Mouse (Mus musculus): ENCODE measurements at regions not wholly inside any gene's neighbourhood (a gene's known extent, or its start where the extent isn't known, plus 50 kb on each side); places are given as distances from the start of the nearest gene placed in this dataset.
A peak's percentile ranks its signal among the peaks of the same experiment; 100 is the strongest.

DNA sequence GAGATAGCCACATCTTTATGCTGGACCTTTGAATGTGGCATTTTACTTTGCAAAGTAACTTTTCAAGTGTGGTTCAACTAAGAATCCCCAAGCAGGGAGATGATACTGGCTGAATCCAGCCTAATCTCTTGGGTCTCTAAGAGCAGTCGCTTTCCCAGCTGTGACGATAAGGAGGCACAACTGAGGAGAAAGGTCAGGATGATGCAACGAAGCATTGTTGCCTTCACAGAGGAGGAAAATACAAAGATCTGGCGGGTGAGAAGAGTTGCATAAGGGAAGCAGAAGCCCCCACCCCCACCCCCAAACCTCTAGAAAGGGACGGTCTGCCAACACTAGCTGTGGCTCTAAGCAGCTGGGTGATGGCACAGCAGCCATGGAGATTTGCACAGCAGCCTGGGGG, 2298.6 kb upstream of the Gm7489 start:
- H3K36me3 ChIP-seq (ENCODE audit: insufficient read depth, low read length) = no peaks in the 10 kb centered on the region
- no peaks in the 10 kb centered on the region for H3K27me3 ChIP-seq (ENCODE audit: insufficient read depth, low read length)
- TF ChIP-seq CTCF (IDR thresholded peaks at IDR 0.05; ENCODE audit: low read depth) = no peak
- H3K9ac ChIP-seq (ENCODE audit: low read depth, low read length) = no peak overlapping the region
- H3K9me3 ChIP-seq (replicated peaks; ENCODE audit: low read length) = no peaks in the 10 kb centered on the region
- WGBS = 84% methylated on average over 5 of the region's 5 CpGs
- no peak overlapping the region for H3K4me3 ChIP-seq (replicated peaks; ENCODE audit: low read depth, low read length)
- ATAC-seq (replicated peaks; ENCODE audit: low FRiP score, low read depth) (no peak), DNase-seq (ENCODE audit: low spot score) (no peak)
- no peak overlapping the region for H3K4me2 ChIP-seq (ENCODE audit: low read length)
- no peaks in the 10 kb centered on the region for H3K4me1 ChIP-seq (replicated peaks; ENCODE audit: insufficient read depth, low read length)
- H3K27ac ChIP-seq = no peak overlapping the region

DNA sequence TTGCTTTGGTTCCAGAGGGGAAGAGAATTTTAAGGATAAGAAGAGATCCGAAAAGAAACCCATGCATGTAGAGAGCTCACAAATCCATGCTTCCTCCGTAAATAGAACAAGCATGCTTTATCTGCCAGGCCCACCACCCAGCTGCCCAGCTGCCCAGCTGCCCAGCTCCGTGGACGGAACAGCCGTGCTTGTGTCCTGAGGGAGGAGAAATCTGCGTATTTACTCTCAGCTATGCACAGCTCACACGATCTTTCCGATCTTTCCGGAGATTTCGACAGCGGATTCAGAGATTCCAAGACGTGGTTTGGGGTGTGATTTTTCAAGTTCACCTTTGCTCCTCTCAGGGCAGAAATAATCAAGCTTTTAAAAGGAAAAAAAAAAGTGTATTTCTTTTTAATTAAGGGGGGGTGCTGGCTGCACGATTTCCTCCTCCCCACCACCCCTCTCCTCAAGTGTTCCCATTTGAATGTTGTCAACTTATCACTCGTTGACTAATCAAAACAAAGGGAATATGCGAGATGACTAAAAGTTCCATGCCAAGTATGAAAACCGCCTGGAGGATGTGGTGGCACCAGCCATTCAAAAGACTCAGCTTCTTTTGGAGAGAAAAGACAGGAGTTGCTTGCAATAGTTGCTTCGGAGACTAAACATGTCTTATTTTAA, 2293.2 kb upstream of the Gm7489 start:
- Histone ChIP-seq H3K4me3 (replicated peaks; ENCODE audit: low read depth, low read length) (no peak overlapping the region), H3K4me1 (replicated peaks; ENCODE audit: insufficient read depth, low read length) (no peaks in the 10 kb centered on the region), H3K27me3 (ENCODE audit: insufficient read depth, low read length) (no peaks in the 10 kb centered on the region), H3K27ac (no peak overlapping the region), H3K4me2 (ENCODE audit: low read length) (peak overlapping the region; percentile 31), H3K36me3 (ENCODE audit: insufficient read depth, low read length) (no peaks in the 10 kb centered on the region), H3K9ac (ENCODE audit: low read depth, low read length) (no peak overlapping the region), H3K9me3 (replicated peaks; ENCODE audit: low read length) (no peaks in the 10 kb centered on the region)
- peak; percentile 9 for DNase-seq (ENCODE audit: low spot score)
- TF ChIP-seq CTCF (IDR thresholded peaks at IDR 0.05; ENCODE audit: low read depth) = no peak
- 47% methylated on average over 17 of the region's 17 CpGs for WGBS
- no peak for ATAC-seq (replicated peaks; ENCODE audit: low FRiP score, low read depth)

DNA sequence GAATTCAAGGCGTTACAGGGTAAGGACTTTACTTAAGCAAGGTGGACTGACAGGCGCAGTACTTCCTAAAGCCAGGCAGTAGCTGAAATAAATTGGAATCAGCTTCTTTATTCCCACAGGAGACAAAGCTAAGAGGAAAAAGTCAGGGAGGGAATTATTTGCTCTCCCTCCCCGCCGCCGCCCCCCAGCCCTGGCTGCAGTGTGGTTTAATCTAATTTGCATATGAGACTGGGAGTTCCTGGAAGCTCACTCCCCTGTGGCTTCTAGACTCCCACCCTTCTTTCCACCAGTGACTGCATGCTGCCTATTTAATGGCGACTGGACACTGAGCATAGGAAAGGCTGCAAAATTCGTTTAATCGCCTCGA, 2292.7 kb upstream of the Gm7489 start:
- WGBS = 48% methylated on average over 9 of the region's 9 CpGs
- TF ChIP-seq CTCF (IDR thresholded peaks at IDR 0.05; ENCODE audit: low read depth) = no peak
- Histone ChIP-seq H3K27me3 (ENCODE audit: insufficient read depth, low read length) (no peaks in the 10 kb centered on the region), H3K4me1 (replicated peaks; ENCODE audit: insufficient read depth, low read length) (no peaks in the 10 kb centered on the region), H3K9me3 (replicated peaks; ENCODE audit: low read length) (no peaks in the 10 kb centered on the region), H3K4me2 (ENCODE audit: low read length) (peak overlapping the region; percentile 31), H3K9ac (ENCODE audit: low read depth, low read length) (no peak overlapping the region), H3K27ac (no peak overlapping the region), H3K36me3 (ENCODE audit: insufficient read depth, low read length) (no peaks in the 10 kb centered on the region), H3K4me3 (replicated peaks; ENCODE audit: low read depth, low read length) (no peak overlapping the region)
- DNase-seq (ENCODE audit: low spot score) = peak; percentile 19
- ATAC-seq (replicated peaks; ENCODE audit: low FRiP score, low read depth) = no peak

DNA sequence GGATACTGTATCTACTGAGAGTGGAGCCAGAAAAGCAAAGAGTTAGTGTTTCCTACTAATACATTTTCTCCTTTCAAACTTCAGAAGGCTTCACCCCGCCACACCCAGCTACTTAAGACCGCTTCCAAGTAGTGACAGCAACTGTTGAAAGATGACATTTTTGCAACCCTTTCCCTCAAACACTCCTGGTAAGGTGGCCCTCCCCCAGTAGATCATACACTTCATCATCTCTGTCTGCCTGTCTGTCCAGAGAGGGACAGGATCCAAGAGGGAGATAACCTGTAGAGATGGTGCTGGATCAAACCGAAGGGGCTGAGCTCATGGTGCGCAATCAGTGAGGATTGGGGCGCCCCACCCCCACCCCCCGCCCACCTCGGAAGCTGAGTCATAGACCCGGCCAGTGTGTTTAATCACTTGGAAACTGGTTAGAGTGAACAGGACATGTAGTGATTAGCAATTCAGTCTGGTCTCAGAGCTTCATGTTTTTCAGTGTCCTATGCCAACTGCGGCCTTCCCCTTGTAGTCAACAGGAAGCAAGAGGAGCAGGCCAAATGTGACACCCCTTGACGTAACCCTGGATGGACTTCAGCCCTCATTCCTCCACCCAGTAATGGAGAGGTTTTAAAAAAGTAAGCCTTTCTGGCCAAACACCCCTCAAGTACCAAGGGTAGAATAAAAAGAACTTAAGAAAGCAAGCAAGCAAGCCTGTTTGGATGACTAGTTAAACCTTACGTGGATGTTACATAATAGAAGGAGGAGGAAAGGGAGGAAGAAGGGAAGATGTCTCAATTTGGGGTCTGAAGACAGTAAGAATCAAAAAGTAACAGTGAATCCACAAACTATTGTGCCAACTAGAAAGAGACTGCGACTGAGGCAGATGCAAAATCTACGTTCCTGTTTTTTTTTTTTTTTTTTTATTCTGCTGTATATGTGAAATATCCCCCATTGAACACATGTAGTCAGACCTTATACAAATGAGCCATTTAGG, 2291.9 kb upstream of the Gm7489 start:
- no peak for TF ChIP-seq CTCF (IDR thresholded peaks at IDR 0.05; ENCODE audit: low read depth)
- H3K27ac ChIP-seq = no peak overlapping the region
- ATAC-seq (replicated peaks; ENCODE audit: low FRiP score, low read depth) (no peak), DNase-seq (ENCODE audit: low spot score) (no peak)
- no peaks in the 10 kb centered on the region for H3K4me1 ChIP-seq (replicated peaks; ENCODE audit: insufficient read depth, low read length)
- H3K9ac ChIP-seq (ENCODE audit: low read depth, low read length) = no peak overlapping the region
- no peaks in the 10 kb centered on the region for H3K27me3 ChIP-seq (ENCODE audit: insufficient read depth, low read length)
- no peak overlapping the region for H3K4me3 ChIP-seq (replicated peaks; ENCODE audit: low read depth, low read length)
- no peaks in the 10 kb centered on the region for H3K9me3 ChIP-seq (replicated peaks; ENCODE audit: low read length)
- WGBS = 75% methylated on average over 13 of the region's 13 CpGs
- no peaks in the 10 kb centered on the region for H3K36me3 ChIP-seq (ENCODE audit: insufficient read depth, low read length)
- 0 out of 2 replicates have a peak overlapping the region, but pooled peaks have one; percentile 31 for H3K4me2 ChIP-seq (ENCODE audit: low read length)

DNA sequence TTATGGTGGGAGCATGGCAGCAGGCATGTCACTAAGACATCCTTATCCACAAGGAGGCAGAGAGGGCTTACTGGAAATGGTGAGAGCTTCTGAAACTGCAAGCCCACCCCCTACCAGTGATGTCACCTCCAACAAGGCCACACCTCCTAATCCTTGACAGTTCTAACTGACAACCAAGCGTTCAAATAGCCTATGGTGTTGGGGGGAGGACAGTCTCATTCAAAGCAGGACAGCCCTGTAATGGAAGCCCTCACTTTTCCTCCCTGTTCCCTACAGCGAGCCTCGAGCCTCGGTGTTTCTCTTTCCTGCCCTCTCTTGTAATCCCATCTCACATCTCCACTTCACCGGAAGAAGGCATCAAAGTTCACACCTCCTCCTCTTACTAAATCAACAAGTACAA, 2290.6 kb upstream of the Gm7489 start:
- 16% methylated on average over 5 of the region's 5 CpGs for WGBS
- no peak for TF ChIP-seq CTCF (IDR thresholded peaks at IDR 0.05; ENCODE audit: low read depth)

DNA sequence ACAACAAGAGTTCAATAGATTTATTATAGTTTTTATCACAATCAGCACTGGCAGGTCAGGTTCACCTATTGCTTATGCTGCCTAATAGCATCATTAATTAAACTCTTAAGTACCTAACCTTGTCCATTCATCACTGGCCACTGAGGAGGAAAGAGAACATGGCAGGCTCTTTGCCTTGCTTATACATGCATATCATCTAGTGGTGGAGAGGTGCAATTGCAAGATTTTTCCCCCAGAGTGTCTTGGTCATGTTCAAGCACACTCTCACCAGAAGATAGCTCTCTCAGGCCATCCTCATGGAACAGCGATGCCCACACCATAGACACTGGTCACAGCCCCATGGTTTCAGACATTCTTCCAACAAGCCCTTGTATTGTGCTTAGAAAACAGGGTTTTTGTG, 2289.1 kb upstream of the Gm7489 start:
- Histone ChIP-seq H3K36me3 (ENCODE audit: insufficient read depth, low read length) (no peaks in the 10 kb centered on the region), H3K4me3 (replicated peaks; ENCODE audit: low read depth, low read length) (no peak overlapping the region), H3K27me3 (ENCODE audit: insufficient read depth, low read length) (no peaks in the 10 kb centered on the region), H3K4me2 (ENCODE audit: low read length) (no peak overlapping the region), H3K9ac (ENCODE audit: low read depth, low read length) (no peak overlapping the region), H3K9me3 (replicated peaks; ENCODE audit: low read length) (no peaks in the 10 kb centered on the region), H3K4me1 (replicated peaks; ENCODE audit: insufficient read depth, low read length) (no peaks in the 10 kb centered on the region), H3K27ac (no peak overlapping the region)
- DNase-seq (ENCODE audit: low spot score) (peak; percentile 27), ATAC-seq (replicated peaks; ENCODE audit: low FRiP score, low read depth) (no peak)
- TF ChIP-seq CTCF (IDR thresholded peaks at IDR 0.05; ENCODE audit: low read depth) = peak; percentile 68
- WGBS = 90% methylated on average over 1 of the region's 1 CpGs

More for the DNA sequence above, 2290.6 kb upstream of the Gm7489 start:
- H3K4me1 ChIP-seq (replicated peaks; ENCODE audit: insufficient read depth, low read length) = no peaks in the 10 kb centered on the region
- H3K9ac ChIP-seq (ENCODE audit: low read depth, low read length) = no peak overlapping the region
- H3K4me3 ChIP-seq (replicated peaks; ENCODE audit: low read depth, low read length) = no peak overlapping the region
- H3K9me3 ChIP-seq (replicated peaks; ENCODE audit: low read length) = no peaks in the 10 kb centered on the region
- no peak overlapping the region for H3K27ac ChIP-seq
- H3K4me2 ChIP-seq (ENCODE audit: low read length) = no peak overlapping the region
- no peaks in the 10 kb centered on the region for H3K27me3 ChIP-seq (ENCODE audit: insufficient read depth, low read length)
- ATAC-seq (replicated peaks; ENCODE audit: low FRiP score, low read depth) (no peak; the same call in 1 of the 2 replicates), DNase-seq (ENCODE audit: low spot score) (peak; percentile 20)
- no peaks in the 10 kb centered on the region for H3K36me3 ChIP-seq (ENCODE audit: insufficient read depth, low read length)
